Mouse (Mus musculus) heart, postnatal 25 days (tissue): ENCODE measurements around the gene Prelp. TPM values are rescaled to one million over a fixed set of nuclear protein-coding genes. Genes with fewer than 3 reads are reported as not detected.
A peak's percentile ranks its signal among the peaks of the same experiment; 100 is the strongest.

ENCODE experiments used
- DNase-seq: peaks from one replicate; pipeline ENCODE4 v3.0.0; 2022; ENCODE audit warnings: low spot score
- intact Hi-C: fragments of 180-260 bp; cut with DNase I; formaldehyde crosslinking; loops from one replicate; pipeline ENCODE4 v1.15.1; 2025
- total RNA-seq, 2 experiments: library from RNA; stranded (reverse); gene quantifications; 2 replicates each; pipeline ENCODE4 v1.2.3; 2021

Prelp gene
- total RNA-seq, 2 experiments from 2014 or later, result 30.4 to 36.3 TPM

DNA sequence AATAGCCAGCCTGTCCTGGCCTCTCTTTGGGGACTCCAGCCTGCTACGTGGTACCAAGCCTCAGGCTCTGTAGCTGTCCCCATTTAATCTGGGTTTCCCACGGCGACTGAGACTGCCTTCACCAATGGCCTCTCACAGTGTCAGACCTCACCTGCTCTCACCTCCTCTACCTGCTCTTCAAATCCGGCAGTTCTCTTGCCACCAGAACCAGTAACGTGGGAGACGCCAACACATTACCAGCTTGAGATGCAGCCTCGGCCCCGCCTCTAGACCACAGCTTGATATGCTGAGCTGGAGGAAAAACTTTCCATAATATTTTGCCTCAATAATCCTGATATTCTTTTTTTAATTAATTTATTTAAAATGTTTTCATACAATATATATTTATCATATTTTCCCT is 18.5 kb upstream of the Prelp start:
- DNase-seq, result no peak
- intact Hi-C loops, result no loop called here

DNA sequence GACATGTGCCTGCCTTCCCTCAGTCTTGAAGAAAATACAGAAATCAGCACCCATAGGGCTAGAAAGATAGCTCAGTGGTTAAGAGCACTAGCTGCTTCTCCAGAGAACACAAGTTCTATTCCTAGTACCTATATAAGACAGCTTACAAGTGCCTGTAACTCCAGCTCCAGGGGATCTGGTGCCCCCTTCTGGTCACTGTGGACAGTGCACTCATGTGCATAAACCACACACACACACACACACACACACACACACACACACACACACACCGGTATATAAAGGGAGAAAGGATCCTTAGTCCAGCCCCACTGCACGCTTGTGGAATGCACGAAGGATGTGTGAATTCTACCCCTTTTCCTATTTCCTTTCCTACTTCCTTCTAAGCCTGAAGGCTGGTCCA is 15.0 kb upstream of the Prelp start:
- DNase-seq, result no peak
- intact Hi-C loops, result no loop called here

DNA sequence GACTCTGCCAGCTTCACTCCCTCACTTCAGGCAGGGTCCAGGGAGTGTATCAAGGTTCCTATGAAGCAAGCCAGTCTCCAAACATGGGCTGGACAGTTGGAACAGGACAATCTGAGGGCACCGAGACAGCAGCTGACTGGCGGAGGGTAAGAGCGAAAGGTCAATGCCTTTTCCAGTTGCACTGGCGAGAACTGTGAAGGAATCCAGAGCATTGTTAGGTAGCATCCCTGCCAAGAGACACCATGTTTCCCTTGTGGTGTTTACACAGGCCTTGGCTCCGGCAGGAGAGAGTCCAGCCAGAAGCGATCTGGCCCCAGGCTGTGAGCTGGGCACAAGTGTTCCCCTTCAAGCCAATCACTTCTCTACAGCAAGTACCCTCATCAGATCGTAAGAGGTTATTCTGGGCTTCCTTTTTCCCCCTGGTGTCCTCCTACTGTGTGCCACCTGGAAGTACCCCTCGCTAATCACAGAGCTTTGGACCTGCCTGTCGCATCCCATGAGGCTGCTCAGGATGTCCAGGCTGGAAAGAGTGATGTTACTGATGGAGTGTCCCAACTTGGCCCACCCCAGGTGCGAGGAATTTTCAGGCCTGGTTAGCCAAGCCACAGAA is 13.2 kb upstream of the Prelp start:
- intact Hi-C loops, result no loop called here
- DNase-seq, result peak; percentile 31

DNA sequence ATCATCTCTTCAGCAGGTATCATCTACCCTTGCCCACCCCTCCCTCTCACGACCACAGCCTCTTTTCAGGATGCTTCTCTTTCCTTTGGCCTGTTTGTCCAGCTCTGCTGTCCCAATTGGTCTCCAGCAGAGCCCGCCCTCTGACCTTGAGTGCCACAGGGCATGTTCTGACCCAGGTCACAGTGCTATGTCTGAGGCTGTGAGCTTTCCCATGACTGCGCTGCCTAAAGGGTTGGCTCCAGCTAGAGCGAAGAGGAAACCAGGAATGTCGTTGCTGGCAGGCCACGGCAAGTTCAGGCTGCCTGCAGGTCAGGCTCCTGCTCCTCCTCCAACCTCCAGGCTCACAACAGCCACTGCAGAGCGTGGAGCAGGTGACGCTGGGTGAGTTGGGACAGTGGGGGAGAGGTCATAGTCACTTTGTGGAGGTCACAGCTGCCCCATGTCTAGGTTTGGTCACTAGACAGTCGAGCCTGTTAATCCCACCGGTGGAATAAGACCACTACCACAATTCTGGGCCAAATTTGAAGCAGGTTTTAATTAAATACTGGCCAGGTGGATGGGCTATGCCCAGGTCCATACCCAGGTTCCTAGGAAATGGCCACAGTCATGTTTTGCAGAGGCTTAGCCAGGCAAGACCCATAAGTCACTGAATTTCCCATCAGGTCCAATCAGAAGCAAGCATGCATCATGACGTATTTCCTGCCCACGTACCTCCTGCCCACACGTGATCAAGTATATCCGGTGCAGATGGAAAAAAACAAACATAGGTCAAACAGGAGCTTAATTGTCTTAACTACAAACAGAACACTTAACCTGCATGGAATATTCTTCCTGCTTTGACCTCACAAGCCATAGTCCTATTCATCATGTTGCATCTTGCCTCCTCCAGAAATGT is 12.3 kb upstream of the Prelp start:
- intact Hi-C loops, result no loop called here
- no peak for DNase-seq

DNA sequence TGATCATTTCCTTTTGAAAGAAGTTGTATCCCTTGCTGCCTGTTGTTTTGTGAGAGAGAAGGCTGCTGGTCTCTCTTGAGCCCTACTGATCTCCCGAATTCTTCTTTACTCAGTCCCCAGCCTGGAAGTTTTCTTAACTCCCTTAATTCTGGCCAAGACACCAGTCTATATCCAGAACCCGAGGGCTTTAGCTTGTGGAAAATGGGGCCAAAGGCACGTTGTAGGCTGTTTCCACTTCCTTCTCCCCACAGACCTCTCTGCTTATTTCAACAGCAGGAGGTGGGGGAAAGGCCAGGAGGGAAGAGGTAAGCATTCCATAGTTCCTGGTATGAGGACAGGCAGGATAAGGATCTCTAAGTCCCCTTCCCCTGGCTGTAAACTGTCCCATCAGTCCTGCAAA is 8.8 kb upstream of the Prelp start:
- DNase-seq, result no peak
- intact Hi-C loops, result no loop called here

DNA sequence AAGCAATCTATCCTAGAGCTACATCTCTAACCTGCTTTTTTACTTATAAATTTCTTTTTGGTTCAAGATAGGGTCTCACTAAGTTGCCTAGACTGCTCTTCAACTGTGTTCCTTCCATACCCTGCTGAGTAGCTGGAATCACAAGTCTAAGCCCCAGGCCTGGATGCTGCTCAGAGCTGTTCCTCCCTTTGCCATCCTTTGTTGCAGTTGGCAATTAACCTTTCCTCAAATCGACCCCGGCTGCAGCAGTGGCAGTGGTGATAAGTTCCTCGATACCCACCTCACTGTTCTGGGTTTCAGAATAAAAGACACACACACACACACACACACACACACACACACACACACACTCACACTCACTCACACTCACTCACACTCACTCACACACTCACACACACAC is 4.0 kb upstream of the Prelp start:
- intact Hi-C loops, result no loop called here
- DNase-seq, result no peak

DNA sequence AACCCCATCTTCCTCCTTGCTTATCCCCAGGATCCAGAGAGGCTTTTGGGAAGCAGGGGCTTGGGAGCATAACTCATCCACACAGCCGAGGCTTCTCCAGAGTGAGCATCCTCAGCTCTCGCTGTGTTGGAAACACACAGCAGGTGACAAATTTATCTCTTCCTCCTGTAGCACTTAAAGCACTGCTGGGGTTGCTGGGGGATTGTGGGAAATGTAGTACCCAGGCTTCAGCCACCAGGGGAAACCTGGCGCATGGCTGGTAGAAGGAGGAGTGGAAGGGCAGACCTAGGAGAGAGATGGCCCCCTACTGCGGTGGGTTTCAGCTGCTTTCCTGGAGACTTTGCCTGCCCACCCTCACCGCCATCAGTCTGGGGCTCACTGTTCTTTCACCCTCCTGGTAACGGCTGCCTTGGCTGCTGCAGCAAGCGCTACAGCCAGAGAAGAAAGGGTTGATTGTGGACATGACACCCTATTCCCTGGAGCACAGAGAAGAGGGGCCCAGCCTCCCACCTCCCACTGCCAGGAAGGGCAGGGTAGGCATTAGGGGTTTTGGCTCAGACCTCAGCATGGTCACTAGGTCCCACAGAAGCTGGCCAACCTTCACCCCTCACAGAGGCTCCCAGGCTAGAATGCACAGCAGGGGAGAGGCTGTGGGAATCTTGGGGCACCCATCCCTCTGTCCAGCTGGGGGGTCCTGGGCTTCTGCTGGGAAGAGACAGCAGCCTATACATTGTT is 3.1 kb upstream of the Prelp start:
- no peak for DNase-seq
- intact Hi-C loops, result no loop called here

DNA sequence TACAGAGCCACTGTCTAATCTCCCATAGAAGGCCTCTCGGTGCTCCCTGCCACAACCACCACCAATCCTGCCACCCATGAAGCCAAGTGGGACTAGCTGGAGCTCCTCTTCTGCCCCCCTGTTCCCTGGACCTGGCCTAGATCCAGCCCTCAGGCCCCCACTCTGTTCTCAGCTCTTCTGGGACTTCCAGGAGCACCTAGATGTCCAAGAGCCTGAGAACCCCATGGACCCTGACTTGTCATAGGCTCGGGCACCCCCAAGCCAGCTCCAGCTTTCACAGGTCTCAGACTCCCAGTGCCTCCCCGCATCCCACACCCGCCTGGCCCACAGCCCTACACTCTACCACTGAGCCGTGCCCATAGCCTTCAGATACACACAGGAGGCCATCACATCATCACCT is 1.9 kb upstream of the Prelp start:
- no peak for DNase-seq
- intact Hi-C loops, result no loop called here

DNA sequence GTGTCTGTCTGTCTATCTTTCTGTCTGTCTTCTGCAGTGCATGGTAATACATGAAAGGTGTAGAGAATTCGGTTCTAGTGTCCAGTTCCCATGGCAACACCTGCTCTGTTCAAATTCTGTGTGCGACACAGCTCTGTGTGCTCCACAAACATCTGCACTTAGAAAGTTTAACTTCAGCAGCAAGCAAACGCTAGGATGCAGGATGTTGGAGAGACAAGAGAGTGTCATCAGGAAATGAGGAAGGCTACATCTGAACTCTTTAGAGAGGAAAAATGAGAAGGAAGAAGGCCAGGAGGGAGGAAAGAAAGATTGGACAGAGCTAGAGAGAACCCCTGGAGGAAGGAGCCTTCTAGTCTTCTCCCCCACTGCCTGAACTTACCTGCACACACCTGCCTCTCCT is 338 bp downstream of the Prelp start:
- no peak for DNase-seq

DNA sequence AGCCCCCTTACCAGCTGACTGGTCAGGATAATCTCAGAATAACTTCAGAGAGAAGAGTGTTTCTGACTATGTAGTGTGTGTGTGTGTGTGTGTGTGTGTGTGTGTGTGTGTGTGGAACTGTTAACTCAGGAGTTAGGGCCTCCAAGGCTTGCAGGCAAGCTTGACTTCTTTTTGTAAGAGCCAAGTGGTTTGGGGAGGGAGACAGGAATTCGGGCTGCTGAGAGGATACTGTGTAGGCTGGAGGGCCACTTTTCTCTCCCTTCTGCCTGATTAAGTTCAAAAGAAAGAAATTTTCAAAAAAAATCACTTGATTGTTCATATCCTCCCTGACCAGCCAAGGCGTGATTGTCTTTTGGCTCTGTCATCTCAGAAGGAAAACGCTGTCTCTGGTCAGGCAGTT is 813 bp downstream of the Prelp start:
- intact Hi-C loops, result no loop called here
- DNase-seq, result no peak

More for the DNA sequence above, 338 bp downstream of the Prelp start:
- intact Hi-C loops, result no loop called here

DNA sequence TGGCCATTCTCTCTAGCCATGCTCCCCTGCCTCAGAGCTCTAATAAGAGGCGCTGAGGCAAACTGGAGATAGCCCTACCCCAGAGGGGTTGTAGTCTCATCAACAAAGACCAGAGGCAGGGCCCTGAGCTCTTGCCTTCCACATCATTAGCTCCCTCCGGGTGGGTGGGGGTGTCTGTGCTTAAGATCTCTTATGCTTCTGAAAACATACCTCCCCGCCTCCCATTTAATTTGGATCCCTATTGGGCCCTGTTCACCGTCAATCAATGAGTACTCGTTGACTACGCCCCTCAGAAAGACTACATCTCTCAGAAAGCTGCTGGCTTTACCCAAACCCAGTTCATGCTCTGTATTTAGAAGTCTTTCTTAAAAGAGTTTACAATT is 3.1 kb downstream of the Prelp start:
- DNase-seq, result no peak
- intact Hi-C loops, result no loop called here

DNA sequence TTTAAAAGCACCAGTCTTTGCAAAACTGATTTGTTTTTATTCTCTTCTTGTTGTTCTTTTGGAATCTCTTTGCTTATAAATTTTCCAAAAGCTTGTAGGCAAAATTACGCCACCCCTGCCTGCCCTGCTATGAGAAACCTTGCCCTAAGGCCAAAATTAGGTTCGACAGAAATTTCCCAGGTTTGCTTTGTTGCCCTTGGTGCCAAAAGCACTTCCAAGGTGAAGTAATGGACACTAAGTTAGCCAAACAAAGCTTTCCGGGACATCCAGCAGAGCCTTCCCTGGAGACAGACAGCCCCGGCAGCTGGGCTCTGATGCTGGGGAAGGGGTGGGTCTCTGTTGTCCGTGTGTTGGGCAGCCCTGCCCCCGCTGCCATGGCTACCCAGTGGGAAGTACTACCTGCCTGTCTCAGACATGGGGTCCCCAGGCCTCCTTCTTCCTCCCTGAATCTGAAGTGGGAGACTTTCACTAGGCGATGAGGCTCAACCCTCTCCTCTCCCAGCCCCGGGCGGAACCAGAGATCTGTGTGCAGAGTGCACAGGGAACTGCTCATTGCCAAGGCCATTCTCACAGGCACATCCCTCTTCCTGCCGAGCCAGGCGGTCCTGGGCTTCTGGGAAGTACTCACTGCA is 3.6 kb downstream of the Prelp start:
- intact Hi-C loops, result no loop called here
- peak; percentile 64 for DNase-seq

DNA sequence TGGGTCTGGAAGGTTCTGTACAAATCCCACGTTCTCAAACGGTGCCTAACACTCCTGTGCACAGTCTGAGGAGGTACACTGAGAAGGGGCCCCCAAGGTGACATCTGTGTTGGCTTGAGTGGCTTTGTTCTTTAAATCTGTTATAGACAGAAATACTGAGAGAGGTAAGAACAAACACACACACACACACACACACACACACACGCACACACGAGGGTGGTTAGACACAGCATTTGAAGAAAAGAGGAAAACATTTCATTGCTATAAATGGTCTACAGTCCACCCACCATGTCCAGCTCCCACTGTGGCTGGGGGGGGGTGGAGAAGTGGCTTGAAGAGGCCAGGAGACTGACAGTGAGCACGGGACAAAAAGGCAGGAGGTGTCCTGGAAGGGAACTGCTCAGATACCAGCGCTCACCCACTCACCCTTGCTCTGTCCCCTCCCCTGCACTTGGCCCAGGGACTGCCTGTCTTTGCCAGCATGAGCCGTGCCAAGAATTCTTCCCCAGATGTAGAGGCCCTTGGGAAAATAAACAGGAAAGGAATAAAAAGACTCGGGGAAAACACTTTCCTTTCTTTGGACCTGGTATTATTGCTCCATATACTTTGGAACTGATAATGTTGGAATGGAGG is 5.4 kb downstream of the Prelp start:
- intact Hi-C loops, result no loop called here
- DNase-seq, result peak; percentile 79

DNA sequence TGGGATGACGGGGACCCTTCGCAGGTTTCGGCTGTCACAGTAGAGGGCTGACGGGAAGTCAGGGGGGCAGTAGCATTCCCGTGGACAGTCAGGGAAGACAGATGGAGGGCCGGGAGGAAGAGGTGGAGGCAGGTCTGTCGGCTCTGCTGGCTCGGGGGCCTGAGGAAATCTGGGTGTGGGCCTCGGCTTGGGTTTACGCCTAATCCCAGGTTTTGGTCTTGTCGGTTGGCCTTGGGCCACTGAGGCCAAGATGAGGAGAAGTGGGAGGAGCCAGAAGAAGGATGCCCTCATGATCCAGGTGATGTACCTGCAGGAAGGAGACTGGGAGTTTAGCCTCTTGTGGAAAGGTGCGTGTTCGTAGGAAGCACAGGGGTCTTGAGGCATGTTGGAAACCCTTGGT is 6.1 kb downstream of the Prelp start:
- intact Hi-C loops, result no loop called here
- DNase-seq, result no peak

DNA sequence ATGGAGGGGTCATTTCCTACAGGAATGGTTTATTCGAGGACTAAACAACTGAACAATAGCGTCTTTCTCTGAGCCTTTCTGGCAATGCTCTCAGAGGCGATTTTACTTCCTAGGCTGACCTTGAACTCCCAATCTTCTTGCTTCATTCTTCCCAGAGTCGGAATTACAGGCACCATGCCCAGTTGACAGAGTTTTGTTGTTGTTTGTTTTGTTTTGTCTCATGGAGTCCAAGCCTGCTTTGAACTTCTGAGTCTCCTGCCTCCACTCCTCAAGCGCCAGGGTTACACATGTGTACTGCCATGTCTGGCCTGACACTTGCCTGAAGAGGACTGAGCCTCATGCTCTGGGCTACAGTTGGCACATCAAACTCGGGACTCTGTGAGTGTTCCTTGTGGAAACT is 8.2 kb downstream of the Prelp start:
- DNase-seq, result no peak
- intact Hi-C loops, result no loop called here

DNA sequence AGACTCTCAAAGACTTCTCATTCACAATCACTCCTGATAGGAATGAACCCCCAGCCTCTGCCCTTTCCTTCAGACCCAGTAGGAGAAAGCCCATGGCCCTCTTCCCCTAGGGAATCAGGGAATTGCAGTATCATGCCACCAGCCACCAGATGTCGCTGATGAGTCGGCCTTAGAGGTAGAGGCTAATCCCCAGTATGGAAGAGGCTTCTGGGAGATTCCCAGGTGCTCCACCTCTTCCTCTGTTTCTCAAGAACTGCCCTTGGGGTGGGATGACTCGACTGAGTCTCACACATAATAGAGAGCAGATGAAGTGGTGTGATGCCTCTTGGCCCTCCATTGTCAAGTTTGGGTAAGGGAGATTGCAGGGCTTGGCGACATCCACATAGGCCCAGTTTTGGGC is 9.8 kb downstream of the Prelp start:
- DNase-seq, result peak; percentile 30
- intact Hi-C loops, result loop anchor here (1.0 to 2.0 kb wide), 3 partner anchors 50 to 191 kb away; no protein-coding TSS in a partner anchor

DNA sequence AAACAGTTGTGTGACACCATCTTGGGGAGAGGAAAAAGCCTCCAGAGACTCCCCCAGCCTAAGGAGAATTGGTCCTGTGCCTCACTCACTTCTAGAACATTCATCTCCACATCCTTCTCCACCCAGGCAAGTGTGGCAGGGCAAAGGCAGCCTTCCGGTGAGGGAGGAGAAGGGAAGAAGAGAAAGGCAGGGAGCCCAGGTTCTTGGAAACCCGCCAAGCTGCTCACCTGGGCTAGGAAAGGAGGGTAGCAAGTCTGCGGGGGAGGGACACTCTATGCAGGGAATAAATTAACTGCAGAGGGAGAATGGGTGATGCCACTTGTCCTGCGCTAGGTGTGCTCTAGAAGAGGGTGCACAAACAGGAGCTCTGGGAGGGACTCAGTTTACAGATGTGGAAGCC is 10.2 kb downstream of the Prelp start:
- intact Hi-C loops, result loop anchor here (1.0 to 2.0 kb wide), 3 partner anchors 50 to 192 kb away; no protein-coding TSS in a partner anchor
- DNase-seq, result no peak

DNA sequence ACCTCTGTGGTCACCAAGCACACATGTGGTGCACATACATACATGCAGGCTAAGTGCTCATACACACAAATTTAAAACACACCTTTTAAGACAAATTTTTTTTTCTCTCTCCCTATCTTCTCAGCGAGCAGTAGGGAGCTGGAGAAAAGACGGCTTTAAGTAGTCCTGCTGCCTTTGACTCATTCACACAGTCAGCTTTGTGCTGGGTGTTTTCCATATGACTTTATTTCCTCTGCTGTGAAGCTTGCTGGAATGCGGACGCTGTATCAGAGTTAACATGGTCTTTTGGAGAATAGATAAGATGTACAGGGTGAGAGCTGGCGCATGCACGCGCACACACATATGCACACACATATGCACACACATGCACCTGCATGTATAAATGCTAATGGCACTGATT is 11.1 kb downstream of the Prelp start:
- DNase-seq, result no peak
- intact Hi-C loops, result loop anchor here (2.0 kb wide), 1 partner anchor 193 kb away; no protein-coding TSS in a partner anchor

DNA sequence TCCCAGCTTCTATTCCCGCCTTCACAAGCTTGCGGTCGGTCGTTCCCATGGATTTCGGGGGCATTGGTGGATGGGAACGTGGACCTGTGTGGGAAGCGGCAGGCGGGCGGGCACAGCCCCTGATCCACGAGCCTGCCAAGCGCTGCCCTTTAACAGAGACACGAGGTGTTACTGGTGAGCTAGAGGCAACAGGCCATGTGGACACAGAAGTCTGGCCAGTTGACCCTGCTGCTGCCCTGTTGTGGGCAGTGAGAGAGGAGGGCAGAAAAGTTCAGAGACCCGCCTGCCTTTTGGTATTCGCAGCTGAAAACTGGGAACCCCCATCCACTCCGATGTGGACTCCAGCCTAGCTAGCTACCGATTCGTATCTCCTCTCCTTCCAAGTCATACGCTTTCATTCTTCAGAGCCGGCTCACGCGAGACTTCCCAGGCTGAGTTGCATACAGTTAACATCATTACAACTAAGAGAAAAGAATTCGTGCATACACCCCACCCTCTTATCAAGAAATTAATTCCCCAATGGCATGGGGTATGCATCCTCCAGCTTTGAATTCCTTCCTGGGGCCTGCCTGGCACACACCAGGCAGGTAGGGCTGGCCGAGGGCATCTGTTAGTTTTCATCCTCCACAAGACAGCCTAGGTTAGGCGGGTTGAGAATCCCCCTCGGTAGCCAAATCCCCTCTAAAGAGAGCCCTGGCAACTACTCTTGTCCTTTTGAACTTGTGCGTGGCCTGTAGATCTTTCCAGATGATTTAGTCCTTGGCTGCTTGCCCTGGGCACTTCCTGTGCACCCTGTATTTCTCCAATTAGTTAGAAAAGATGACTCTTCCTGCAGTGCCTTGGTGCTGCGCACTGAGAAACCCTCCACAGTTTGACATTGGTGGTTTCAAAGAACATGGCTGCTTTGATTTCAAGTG is 12.3 kb downstream of the Prelp start:
- intact Hi-C loops, result no loop called here
- DNase-seq, result no peak
